Mouse (Mus musculus): ENCODE measurements at regions not wholly inside any gene's neighbourhood (a gene's known extent, or its start where the extent isn't known, plus 50 kb on each side); places are given as distances from the start of the nearest gene placed in this dataset.

DNA sequence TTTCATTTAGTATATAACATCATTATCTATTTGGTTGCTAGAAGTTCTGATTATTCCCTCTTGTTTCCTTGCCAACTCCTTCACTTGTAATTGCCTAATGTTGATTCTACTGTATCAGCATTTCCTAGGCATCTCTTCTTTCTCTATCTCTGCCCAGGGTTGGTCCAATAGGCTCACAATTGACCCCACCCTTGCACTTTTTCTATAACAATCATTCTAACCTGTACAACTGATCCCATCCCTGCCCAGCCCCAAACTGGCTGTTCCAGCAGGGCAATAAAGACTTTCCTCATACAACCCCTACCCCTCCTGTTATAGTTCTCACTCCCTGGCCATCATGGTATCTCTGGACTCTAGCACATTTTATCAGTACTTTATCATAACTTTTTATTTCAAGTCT lies 104.3 kb downstream of the Ccdc71l start:
- H3K27ac ChIP-seq (ENCODE audit: low read length) = no peak overlapping the region
- H3K9ac ChIP-seq (ENCODE audit: low read length) = no peak overlapping the region
- no peaks in the 10 kb centered on the region for H3K9me3 ChIP-seq (replicated peaks; ENCODE audit: control insufficient read depth, low read length)
- ATAC-seq (replicated peaks; ENCODE audit: extremely low read depth, insufficient read depth, low FRiP score) = no peak
- no peaks in the 10 kb centered on the region for H3K36me3 ChIP-seq (ENCODE audit: control insufficient read depth, insufficient read depth)
- no peaks in the 10 kb centered on the region for H3K27me3 ChIP-seq (ENCODE audit: control insufficient read depth, insufficient read depth, low read length)
- H3K4me3 ChIP-seq (ENCODE audit: low read length) = no peak overlapping the region
- H3K4me1 ChIP-seq (ENCODE audit: control insufficient read depth, insufficient read depth, low read length) = peaks cover 4% of the 10 kb centered on the region; the same call in 1 of the 2 replicates
- H3K4me2 ChIP-seq (ENCODE audit: low read depth, low read length) = no peak overlapping the region

DNA sequence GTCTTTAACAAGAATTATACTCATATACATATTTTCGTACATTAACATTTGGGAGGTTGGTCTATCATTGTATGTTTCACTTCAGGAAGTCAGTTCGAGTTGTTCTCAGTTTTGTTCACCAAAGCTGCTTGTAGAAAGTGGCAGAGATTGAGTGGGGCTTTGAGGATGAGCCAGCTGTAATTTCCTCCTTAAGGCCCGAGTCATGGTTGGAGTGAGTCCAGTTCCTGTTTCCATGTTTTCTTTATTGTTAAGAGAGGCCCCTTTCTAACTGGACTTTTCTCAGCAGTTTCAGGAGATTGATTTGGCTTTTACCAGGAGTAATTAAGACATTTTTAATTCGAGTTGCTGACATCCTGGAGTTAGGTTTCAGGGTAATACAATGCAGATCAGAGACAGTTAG lies 107.7 kb downstream of the Ccdc71l start:
- Histone ChIP-seq H3K9me3 (replicated peaks; ENCODE audit: control insufficient read depth, low read length) (no peaks in the 10 kb centered on the region), H3K27me3 (ENCODE audit: control insufficient read depth, insufficient read depth, low read length) (no peaks in the 10 kb centered on the region), H3K9ac (ENCODE audit: low read length) (no peak overlapping the region), H3K27ac (ENCODE audit: low read length) (0 out of 2 replicates have a peak overlapping the region, but pooled peaks have one; percentile 14), H3K4me2 (ENCODE audit: low read depth, low read length) (no peak overlapping the region), H3K4me3 (ENCODE audit: low read length) (no peak overlapping the region), H3K4me1 (ENCODE audit: control insufficient read depth, insufficient read depth, low read length) (peaks cover 5% of the 10 kb centered on the region; the same call in 1 of the 2 replicates), H3K36me3 (ENCODE audit: control insufficient read depth, insufficient read depth) (no peaks in the 10 kb centered on the region)
- WGBS = 44% methylated on average over 4 of the region's 4 CpGs
- no peak for ATAC-seq (replicated peaks; ENCODE audit: extremely low read depth, insufficient read depth, low FRiP score)

DNA sequence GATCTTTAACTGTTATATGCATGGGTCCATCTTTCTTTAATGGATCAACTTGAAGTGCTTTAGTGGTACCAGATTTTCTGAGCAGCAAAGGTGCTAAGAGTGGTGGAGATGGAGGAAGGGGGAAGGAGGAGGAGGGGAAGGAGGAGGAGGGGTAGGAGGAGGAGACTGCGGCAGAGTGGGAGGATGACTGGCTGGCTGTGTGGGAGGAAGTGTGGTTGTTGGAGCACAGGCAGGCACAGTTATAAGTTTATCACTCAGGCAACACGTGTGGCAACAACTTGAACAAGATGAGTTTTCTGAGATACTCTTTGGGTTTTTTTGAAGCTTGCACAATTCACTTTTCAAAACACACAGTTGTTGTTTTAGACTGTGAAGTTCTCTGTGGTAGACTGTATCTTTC lies 108.2 kb downstream of the Ccdc71l start:
- H3K27me3 ChIP-seq (ENCODE audit: control insufficient read depth, insufficient read depth, low read length) = no peaks in the 10 kb centered on the region
- no peaks in the 10 kb centered on the region for H3K36me3 ChIP-seq (ENCODE audit: control insufficient read depth, insufficient read depth)
- no peaks in the 10 kb centered on the region for H3K9me3 ChIP-seq (replicated peaks; ENCODE audit: control insufficient read depth, low read length)
- H3K9ac ChIP-seq (ENCODE audit: low read length) = no peak overlapping the region
- 30% methylated on average over 2 of the region's 2 CpGs for WGBS
- H3K27ac ChIP-seq (ENCODE audit: low read length) = 0 out of 2 replicates have a peak overlapping the region, but pooled peaks have one; percentile 14
- ATAC-seq (replicated peaks; ENCODE audit: extremely low read depth, insufficient read depth, low FRiP score) = peak; percentile 70; the same call in 1 of the 2 replicates
- H3K4me3 ChIP-seq (ENCODE audit: low read length) = no peak overlapping the region
- no peak overlapping the region for H3K4me2 ChIP-seq (ENCODE audit: low read depth, low read length)
- H3K4me1 ChIP-seq (ENCODE audit: control insufficient read depth, insufficient read depth, low read length) = peaks cover 5% of the 10 kb centered on the region; the same call in 1 of the 2 replicates

DNA sequence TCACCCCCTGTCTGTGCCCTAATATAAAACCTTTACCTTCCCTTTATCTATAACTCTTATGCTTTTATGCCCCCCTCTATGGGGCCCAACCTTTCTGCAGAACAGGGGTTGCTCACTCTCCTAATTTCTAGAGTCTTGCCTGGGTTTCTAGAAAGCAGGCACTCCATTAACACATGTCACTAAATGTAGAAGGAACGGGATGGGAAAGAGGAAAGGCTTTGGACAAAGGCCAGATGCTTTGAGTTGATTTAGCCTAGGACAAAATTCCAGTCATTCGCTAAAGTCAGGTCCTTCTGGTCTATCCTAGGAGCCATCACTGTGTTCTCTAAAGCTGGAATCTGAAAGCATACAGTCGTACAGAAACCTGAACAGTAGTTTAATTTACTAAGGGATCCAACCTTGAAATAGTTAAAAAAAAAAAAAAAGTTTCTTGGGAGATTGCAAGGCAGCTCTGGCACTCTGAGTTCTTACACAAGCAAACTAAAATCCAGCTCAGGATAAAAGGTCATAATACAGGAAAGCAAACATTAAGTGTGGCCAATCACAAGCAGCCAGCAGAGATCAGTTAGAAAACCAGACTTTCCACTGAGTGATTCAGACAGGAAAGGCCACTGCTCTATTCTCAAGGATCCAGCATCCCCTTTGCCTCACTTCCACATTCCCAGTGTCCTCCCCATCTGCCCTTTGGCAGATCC lies 109.5 kb downstream of the Ccdc71l start:
- Histone ChIP-seq H3K27ac (ENCODE audit: low read length) (peak overlapping the region; percentile 66), H3K27me3 (ENCODE audit: control insufficient read depth, insufficient read depth, low read length) (no peaks in the 10 kb centered on the region), H3K4me3 (ENCODE audit: low read length) (no peak overlapping the region), H3K9ac (ENCODE audit: low read length) (no peak overlapping the region), H3K4me2 (ENCODE audit: low read depth, low read length) (no peak overlapping the region), H3K36me3 (ENCODE audit: control insufficient read depth, insufficient read depth) (no peaks in the 10 kb centered on the region), H3K4me1 (ENCODE audit: control insufficient read depth, insufficient read depth, low read length) (peaks cover 5% of the 10 kb centered on the region; the same call in 1 of the 2 replicates), H3K9me3 (replicated peaks; ENCODE audit: control insufficient read depth, low read length) (no peaks in the 10 kb centered on the region)
- peak; percentile 77; the same call in 1 of the 2 replicates for ATAC-seq (replicated peaks; ENCODE audit: extremely low read depth, insufficient read depth, low FRiP score)
- 34% methylated on average over 3 of the region's 3 CpGs for WGBS

DNA sequence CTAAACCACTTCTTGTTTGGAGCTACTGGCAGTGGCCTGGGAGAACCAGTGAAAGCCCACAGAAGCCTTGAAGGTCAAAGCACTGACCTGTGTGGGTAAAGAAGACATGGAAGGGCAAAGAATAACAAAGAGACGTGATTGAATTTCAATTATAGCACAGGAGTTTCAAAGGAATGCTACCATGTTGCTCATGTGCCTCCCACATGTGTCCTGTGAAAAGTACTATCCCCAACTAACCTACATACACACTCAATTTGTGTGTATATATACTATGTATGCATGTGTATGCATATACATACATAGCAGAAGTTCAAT lies 110.0 kb downstream of the Ccdc71l start:
- Histone ChIP-seq H3K9ac (ENCODE audit: low read length) (no peak overlapping the region), H3K4me2 (ENCODE audit: low read depth, low read length) (no peak overlapping the region), H3K27ac (ENCODE audit: low read length) (peak overlapping the region; percentile 66), H3K36me3 (ENCODE audit: control insufficient read depth, insufficient read depth) (no peaks in the 10 kb centered on the region), H3K9me3 (replicated peaks; ENCODE audit: control insufficient read depth, low read length) (no peaks in the 10 kb centered on the region), H3K27me3 (ENCODE audit: control insufficient read depth, insufficient read depth, low read length) (no peaks in the 10 kb centered on the region), H3K4me1 (ENCODE audit: control insufficient read depth, insufficient read depth, low read length) (peaks cover 5% of the 10 kb centered on the region; the same call in 1 of the 2 replicates), H3K4me3 (ENCODE audit: low read length) (no peak overlapping the region)
- no peak for ATAC-seq (replicated peaks; ENCODE audit: extremely low read depth, insufficient read depth, low FRiP score)
- 34% methylated on average over 1 of the region's 1 CpGs for WGBS

DNA sequence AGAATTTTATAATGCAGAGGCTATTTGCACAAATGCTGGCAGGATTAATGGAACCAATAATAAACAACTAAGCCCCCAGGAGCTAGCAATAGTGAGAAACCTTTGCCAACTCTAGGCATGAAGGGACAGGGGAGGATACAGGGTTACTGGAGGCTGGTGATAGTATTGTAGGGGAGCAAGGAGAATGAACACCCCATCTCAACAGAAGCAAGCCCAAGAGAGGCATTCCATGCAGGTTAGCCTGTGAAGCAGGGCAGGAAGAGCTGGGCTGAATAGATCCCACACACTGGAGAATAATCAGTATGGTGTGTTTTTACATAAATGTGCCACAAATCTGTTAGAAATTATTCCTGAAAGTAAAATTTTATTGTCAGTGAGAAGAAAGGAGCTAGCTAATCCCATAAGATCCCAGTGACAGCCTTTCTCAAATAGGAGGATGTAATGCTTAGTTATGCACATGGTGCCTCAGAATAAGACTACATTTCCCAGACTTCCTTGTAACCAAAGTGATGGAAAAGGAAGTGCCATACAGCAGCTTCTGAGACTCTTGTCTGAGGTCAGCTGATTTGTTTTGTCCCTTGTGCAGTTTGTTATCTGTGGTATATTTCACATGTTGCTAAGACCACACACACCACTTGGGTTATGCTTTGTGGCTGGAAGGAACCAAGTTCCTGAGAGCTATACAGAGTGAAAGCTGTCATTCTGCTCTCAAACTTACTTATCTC lies 111.1 kb downstream of the Ccdc71l start:
- no peak for ATAC-seq (replicated peaks; ENCODE audit: extremely low read depth, insufficient read depth, low FRiP score)
- Histone ChIP-seq H3K27me3 (ENCODE audit: control insufficient read depth, insufficient read depth, low read length) (no peaks in the 10 kb centered on the region), H3K4me1 (ENCODE audit: control insufficient read depth, insufficient read depth, low read length) (peaks cover 5% of the 10 kb centered on the region; the same call in 1 of the 2 replicates), H3K9ac (ENCODE audit: low read length) (no peak overlapping the region), H3K4me3 (ENCODE audit: low read length) (no peak overlapping the region), H3K9me3 (replicated peaks; ENCODE audit: control insufficient read depth, low read length) (no peaks in the 10 kb centered on the region), H3K27ac (ENCODE audit: low read length) (no peak overlapping the region), H3K4me2 (ENCODE audit: low read depth, low read length) (no peak overlapping the region), H3K36me3 (ENCODE audit: control insufficient read depth, insufficient read depth) (no peaks in the 10 kb centered on the region)

DNA sequence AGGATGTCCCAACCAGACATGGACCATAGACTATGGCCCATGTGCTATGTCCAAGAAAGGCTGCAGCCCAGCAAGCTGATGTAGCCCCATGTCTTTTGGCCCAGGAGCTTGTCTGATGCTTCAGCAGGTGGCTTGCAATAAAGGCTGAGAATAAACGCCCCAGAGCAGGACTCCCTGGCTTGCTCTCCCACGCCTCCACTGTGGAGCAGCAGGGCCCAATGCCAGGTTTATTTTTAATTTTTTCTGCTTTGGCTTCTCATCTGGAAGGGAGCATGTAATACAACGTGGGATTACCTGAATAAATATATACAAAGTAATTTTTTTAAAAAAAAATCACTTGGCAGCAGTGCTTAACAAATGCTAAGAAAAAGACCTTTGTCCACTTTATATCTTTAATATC lies 125.7 kb downstream of the Ccdc71l start:
- H3K4me2 ChIP-seq (ENCODE audit: low read depth, low read length) = no peak overlapping the region
- H3K9ac ChIP-seq (ENCODE audit: low read length) = no peak overlapping the region
- no peak overlapping the region for H3K27ac ChIP-seq (ENCODE audit: low read length)
- ATAC-seq (replicated peaks; ENCODE audit: extremely low read depth, insufficient read depth, low FRiP score) = no peak
- no peaks in the 10 kb centered on the region for H3K4me1 ChIP-seq (ENCODE audit: control insufficient read depth, insufficient read depth, low read length)
- 35% methylated on average over 3 of the region's 3 CpGs for WGBS
- H3K9me3 ChIP-seq (replicated peaks; ENCODE audit: control insufficient read depth, low read length) = no peaks in the 10 kb centered on the region
- H3K36me3 ChIP-seq (ENCODE audit: control insufficient read depth, insufficient read depth) = no peaks in the 10 kb centered on the region
- no peak overlapping the region for H3K4me3 ChIP-seq (ENCODE audit: low read length)
- H3K27me3 ChIP-seq (ENCODE audit: control insufficient read depth, insufficient read depth, low read length) = no peaks in the 10 kb centered on the region

DNA sequence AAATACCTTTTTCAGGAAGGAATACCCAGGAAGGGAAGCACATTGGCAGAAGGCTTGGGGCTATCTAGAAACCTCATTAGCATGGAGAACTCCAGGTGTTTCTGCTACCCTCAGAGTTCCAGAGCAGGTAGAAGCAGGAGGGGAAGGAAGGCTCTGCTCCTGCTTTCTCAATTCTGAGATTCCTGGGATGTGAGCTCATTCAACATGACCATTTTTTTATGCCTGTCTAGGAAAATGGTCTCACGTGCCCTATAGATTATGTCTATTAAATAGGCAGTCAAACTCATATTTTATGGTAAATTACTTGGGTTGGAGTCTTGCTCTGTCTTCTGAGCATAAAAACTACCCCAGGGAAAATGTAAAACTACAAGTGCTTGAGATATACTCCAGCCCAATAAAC lies 130.2 kb downstream of the Ccdc71l start:
- no peak overlapping the region for H3K27ac ChIP-seq (ENCODE audit: low read length)
- no peak overlapping the region for H3K4me2 ChIP-seq (ENCODE audit: low read depth, low read length)
- no peak overlapping the region for H3K9ac ChIP-seq (ENCODE audit: low read length)
- no peak overlapping the region for H3K4me3 ChIP-seq (ENCODE audit: low read length)
- ATAC-seq (replicated peaks; ENCODE audit: extremely low read depth, insufficient read depth, low FRiP score) = no peak
- no peaks in the 10 kb centered on the region for H3K36me3 ChIP-seq (ENCODE audit: control insufficient read depth, insufficient read depth)
- no peaks in the 10 kb centered on the region for H3K27me3 ChIP-seq (ENCODE audit: control insufficient read depth, insufficient read depth, low read length)
- H3K9me3 ChIP-seq (replicated peaks; ENCODE audit: control insufficient read depth, low read length) = no peaks in the 10 kb centered on the region
- H3K4me1 ChIP-seq (ENCODE audit: control insufficient read depth, insufficient read depth, low read length) = no peaks in the 10 kb centered on the region
- 44% methylated on average over 1 of the region's 1 CpGs for WGBS

DNA sequence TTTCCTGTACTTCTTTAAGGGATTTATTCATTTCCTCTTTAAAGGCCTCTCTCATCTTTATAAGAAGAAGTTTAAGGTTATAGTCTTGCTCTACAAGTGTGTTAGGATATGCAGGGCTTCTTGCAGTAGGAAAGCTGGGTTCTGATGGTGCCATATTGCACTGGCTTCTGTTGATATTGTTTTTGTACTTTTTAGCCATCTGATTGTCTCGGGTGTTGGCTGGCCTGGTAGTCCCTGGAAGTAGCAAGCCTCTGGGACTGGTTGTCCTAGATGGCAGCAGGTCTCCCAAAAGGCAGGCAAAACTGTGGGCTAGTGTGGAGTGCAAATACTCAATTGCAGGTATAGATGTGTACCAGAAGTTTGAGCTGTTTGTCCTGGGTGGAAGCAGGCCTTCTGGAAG lies 147.1 kb downstream of the Ccdc71l start:
- H3K9me3 ChIP-seq (replicated peaks; ENCODE audit: control insufficient read depth, low read length) = no peaks in the 10 kb centered on the region
- H3K27me3 ChIP-seq (ENCODE audit: control insufficient read depth, insufficient read depth, low read length) = no peaks in the 10 kb centered on the region
- H3K9ac ChIP-seq (ENCODE audit: low read length) = no peak overlapping the region
- no peaks in the 10 kb centered on the region for H3K36me3 ChIP-seq (ENCODE audit: control insufficient read depth, insufficient read depth)
- H3K4me1 ChIP-seq (ENCODE audit: control insufficient read depth, insufficient read depth, low read length) = no peaks in the 10 kb centered on the region
- no peak overlapping the region for H3K4me2 ChIP-seq (ENCODE audit: low read depth, low read length)
- ATAC-seq (replicated peaks; ENCODE audit: extremely low read depth, insufficient read depth, low FRiP score) = no peak
- WGBS = 48% methylated on average over 1 of the region's 1 CpGs
- no peak overlapping the region for H3K27ac ChIP-seq (ENCODE audit: low read length)
- no peak overlapping the region for H3K4me3 ChIP-seq (ENCODE audit: low read length)

Measured in heart, embryonic 16.5 days (tissue).